Mouse (Mus musculus) thymus, adult 2 months (tissue): Measurements from ENCODE around the gene Selenoh. TPM values are rescaled to one million over a fixed set of nuclear protein-coding genes. Genes with fewer than 3 reads are reported as not detected.

Experiments
- DNase-seq: peaks from one replicate; pipeline ENCODE4 v3.0.0; 2021
- H3K27ac ChIP-seq: fragments of 200-500 bp; 2 replicates; pipeline ENCODE4 v1.5.1; 2012; ENCODE audit warnings: low read length, control low read depth; ENCODE audit not compliant: control insufficient read depth, insufficient read depth
- H3K27me3 ChIP-seq: fragments of 200-500 bp; 2 replicates; pipeline ENCODE4 v1.6.1; 2012; ENCODE audit warnings: mild to moderate bottlenecking, low read length, moderate library complexity, mixed read lengths; ENCODE audit not compliant: control insufficient read depth, insufficient read depth
- H3K36me3 ChIP-seq: fragments of 200-500 bp; 2 replicates; pipeline ENCODE4 v1.6.1; 2012; ENCODE audit warnings: mild to moderate bottlenecking, low read length, moderate library complexity; ENCODE audit not compliant: control insufficient read depth, insufficient read depth
- H3K4me1 ChIP-seq: fragments of 200-500 bp; replicated peaks from 2 replicates; pipeline ENCODE4 v1.6.1; 2012; ENCODE audit warnings: low read length; ENCODE audit not compliant: control insufficient read depth, insufficient read depth
- H3K4me3 ChIP-seq: fragments of 200-500 bp; 2 replicates; pipeline ENCODE4 v1.5.1; 2012; ENCODE audit warnings: mild to moderate bottlenecking, low read length, control low read depth, moderate library complexity; ENCODE audit not compliant: control insufficient read depth, insufficient read depth
- CTCF ChIP-seq: fragments of 200-500 bp; IDR thresholded peaks from 2 replicates; pipeline ENCODE4 v1.5.1; 2012; ENCODE audit warnings: mild to moderate bottlenecking, control low read depth, low read length, moderate library complexity, borderline replicate concordance; ENCODE audit not compliant: control insufficient read depth, poor library complexity, insufficient read depth; ENCODE audit errors: extremely low read depth
- POLR2A ChIP-seq: fragments of 200-500 bp; IDR thresholded peaks from 2 replicates; pipeline ENCODE4 v1.6.1; 2012; ENCODE audit warnings: mild to moderate bottlenecking, low read length, control low read depth, moderate library complexity; ENCODE audit not compliant: control insufficient read depth, poor library complexity, insufficient read depth; ENCODE audit errors: extremely low read depth
- WGBS: fragments of 180-500 bp; shearing (Covaris S2); methylation state at CpG from one replicate; pipeline ENCODE4 v1.1.7; 2018; 5-methylcytosine and 5-hydroxymethylcytosine counted together
- polyA plus RNA-seq: library from polyadenylated mRNA; depleted of rRNA; stranded (reverse); fragments of >200 nt; gene quantifications from 2 replicates; pipeline ENCODE4 v1.2.3, GENCODE M21; 2012

Gene Selenoh
- polyA plus RNA-seq, 1 experiment: 172 TPM

DNA sequence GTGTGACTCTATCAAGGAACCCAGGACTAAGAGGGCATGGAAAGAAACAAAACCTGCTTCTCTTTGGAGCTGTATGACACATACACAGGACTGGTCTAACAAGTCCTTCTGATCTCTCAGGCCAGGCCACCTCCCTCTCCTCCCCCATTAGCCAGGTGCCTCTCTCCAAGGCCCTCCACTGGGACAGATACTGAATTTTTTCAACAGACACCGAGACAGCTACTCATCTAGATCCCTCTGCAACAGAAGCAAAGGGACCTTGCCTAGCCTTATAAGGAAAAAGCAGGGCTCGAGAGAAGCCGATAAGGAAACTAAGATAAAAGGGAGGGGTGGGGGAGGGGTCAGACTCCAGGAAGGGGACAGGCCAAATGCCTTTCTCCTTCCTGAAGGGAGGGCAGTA, 37.6 kb downstream of the Selenoh start:
- no peak for DNase-seq
- H3K27me3 ChIP-seq: no peaks in the 10 kb centered on the region
- TF ChIP-seq POLR2A: no peak
- 9% methylated on average over 3 of the region's 3 CpGs for WGBS
- no peak overlapping the region for H3K4me3 ChIP-seq
- H3K36me3 ChIP-seq: no peaks in the 10 kb centered on the region
- peaks cover 4% of the 10 kb centered on the region for H3K4me1 ChIP-seq
- no peak overlapping the region; the same call in 1 of the 2 replicates for H3K27ac ChIP-seq

DNA sequence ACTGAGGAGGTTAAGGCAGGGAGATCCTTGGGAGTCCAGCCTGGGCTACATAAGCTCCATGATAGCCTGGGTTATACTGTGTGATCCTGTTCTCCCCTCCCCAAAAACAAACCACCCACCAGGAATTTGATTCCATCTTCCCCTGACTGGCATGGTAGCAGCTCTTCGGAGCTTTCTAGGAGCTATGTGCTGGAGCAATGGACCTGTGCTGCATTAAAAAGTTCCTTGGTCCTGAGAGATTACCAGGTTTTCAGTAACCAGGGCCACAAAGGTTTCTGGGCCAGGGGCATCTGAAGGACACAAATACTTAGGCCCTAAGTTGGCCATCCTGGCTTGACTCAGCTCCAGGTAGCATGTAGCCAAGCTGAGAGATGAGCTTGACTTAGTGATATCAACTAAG, 38.6 kb downstream of the Selenoh start:
- no peak overlapping the region for H3K27ac ChIP-seq
- H3K27me3 ChIP-seq: no peaks in the 10 kb centered on the region
- TF ChIP-seq CTCF (no peak), POLR2A (no peak)
- 96% methylated on average over 1 of the region's 1 CpGs for WGBS
- H3K4me1 ChIP-seq: peaks cover 4% of the 10 kb centered on the region
- no peak for DNase-seq
- no peaks in the 10 kb centered on the region for H3K36me3 ChIP-seq
- H3K4me3 ChIP-seq: no peak overlapping the region

DNA sequence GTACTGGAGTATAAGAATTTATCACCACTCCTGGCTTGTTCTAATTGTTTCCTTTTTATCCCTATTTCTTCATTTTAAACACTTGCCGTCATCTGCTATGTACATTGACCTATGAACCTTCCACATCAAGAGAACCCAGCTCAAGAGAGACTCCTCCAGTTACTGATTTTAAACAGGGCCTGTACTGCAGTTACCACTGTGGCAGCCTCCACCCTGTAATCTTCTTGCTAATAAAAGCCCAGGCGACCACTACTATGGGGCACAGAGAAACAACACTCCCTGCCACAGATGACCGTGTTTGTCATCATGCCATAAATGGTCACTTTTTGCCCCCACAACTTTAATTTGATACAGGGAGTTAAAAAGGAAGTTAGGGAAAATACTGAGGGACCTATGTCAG, 43.5 kb downstream of the Selenoh start:
- no peaks in the 10 kb centered on the region for H3K4me1 ChIP-seq
- H3K4me3 ChIP-seq: no peak overlapping the region
- H3K27me3 ChIP-seq: no peaks in the 10 kb centered on the region
- WGBS: 92% methylated on average over 3 of the region's 3 CpGs
- no peak overlapping the region for H3K27ac ChIP-seq
- DNase-seq: no peak
- no peak for TF ChIP-seq POLR2A
- TF ChIP-seq CTCF: no peak
- H3K36me3 ChIP-seq: no peaks in the 10 kb centered on the region

DNA sequence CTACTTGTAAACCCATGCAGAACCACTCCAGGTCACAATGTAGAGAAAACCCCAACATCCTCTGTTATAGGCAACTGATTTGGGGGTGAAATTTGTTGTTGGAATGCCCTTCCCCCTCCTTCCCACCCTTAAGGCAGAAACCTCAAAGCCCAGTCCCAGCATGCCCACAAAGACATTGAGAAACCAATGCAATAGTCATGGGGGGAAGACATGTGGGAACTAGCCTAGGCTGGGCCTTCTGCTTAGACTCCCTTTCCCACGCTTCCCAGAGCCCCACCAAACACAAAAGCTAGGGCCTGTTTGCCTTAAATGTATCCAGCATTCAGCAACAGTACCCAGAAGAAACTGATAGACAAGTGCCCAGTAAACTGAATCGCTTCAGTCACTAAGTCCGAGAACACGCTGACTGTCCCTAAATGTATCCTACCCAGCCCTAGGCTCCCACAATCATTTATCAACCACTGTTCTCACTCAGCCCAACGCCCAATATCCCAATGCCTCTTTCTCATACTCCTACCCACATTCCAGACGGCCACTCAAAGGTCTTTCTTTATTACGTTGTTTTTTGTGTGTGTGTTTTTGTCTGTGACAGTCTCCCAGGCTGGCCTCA, 44.1 kb downstream of the Selenoh start:
- no peaks in the 10 kb centered on the region for H3K4me1 ChIP-seq
- DNase-seq: no peak
- WGBS: 87% methylated on average over 7 of the region's 7 CpGs
- H3K27me3 ChIP-seq: no peaks in the 10 kb centered on the region
- TF ChIP-seq CTCF (no peak), POLR2A (no peak)
- H3K36me3 ChIP-seq: no peaks in the 10 kb centered on the region
- no peak overlapping the region for H3K27ac ChIP-seq
- H3K4me3 ChIP-seq: no peak overlapping the region

DNA sequence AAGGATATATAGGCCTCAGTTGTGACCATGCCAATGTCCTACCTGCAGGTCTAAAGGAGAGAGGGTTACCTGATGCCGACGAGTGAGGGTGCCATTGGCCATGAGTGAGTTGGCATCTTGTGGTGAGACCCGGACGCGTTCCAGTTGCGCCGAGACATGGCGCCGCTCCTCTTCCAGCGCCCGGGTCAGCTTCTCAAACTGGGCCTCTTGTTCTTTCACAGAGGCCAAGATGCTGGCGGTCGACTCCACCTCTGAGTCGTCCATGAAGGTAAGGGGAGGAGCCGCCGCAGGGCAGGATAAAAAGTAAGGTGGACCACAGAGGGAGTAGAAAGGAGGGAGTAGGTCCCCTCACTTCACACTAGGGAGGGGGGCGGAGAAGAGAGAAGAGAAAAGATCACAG, 46.4 kb downstream of the Selenoh start:
- no peaks in the 10 kb centered on the region for H3K36me3 ChIP-seq
- DNase-seq: no peak
- no peak overlapping the region for H3K4me3 ChIP-seq
- no peak overlapping the region for H3K27ac ChIP-seq
- no peak for TF ChIP-seq POLR2A
- TF ChIP-seq CTCF: no peak
- 95% methylated on average over 17 of the region's 17 CpGs for WGBS
- no peaks in the 10 kb centered on the region for H3K27me3 ChIP-seq
- H3K4me1 ChIP-seq: no peaks in the 10 kb centered on the region

DNA sequence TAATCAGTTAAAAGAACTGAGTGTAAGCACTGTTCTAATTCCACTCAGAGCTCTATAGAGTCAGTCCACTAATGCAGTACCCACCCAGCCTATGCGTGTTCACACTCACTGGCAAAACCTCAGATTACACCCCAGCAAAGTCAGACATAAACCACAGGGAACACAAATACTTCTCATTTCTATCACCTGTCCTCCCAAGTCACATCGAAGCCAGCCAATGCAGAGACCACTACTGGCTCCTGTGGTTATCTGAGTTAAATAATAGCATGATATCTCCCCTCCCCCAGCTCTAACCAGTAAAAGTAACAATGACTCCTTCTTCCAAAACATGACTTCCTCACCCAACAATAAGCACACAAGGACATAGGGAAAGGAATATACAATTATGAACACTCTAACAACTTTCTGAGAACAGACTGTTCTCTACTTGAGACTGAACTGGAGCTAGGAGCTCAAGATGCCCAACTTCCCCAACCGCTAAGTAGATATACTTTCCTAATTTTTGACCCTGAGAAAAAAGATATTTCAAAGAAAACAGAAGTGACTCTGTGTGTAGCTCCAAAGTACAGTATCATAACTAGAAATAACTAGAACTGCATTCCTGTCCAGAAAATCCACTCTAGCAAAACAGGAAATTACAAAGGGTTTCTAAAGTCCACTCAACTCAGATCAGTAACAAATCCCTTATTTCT, 47.0 kb downstream of the Selenoh start:
- TF ChIP-seq POLR2A (no peak), CTCF (no peak)
- DNase-seq: no peak
- Histone ChIP-seq H3K27me3 (no peaks in the 10 kb centered on the region), H3K4me3 (no peak overlapping the region), H3K27ac (no peak overlapping the region), H3K36me3 (no peaks in the 10 kb centered on the region), H3K4me1 (no peaks in the 10 kb centered on the region)
- 20% methylated on average over 3 of the region's 3 CpGs for WGBS

DNA sequence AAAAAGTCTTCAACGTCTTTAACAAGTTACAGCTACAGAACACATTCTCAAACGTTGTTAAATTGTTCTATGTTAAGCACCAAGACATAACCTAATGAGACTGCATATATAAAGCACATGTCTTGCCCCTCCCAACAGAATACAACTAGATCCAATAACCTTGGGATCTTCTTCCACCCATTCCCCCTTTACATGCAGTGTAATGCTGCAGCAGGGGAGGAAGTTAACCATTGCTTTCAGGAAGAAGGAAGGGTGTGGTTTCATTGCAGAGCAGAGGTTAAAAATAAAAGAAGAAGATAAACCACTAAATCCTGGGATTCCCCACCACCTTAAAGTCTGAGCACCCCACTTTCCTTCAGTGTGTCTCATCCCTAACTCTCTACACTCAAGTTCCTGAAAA, 47.9 kb downstream of the Selenoh start:
- Histone ChIP-seq H3K27me3 (no peaks in the 10 kb centered on the region), H3K36me3 (no peaks in the 10 kb centered on the region), H3K4me1 (no peaks in the 10 kb centered on the region), H3K4me3 (no peak overlapping the region), H3K27ac (no peak overlapping the region)
- 66% methylated on average over 2 of the region's 2 CpGs for WGBS
- DNase-seq: no peak
- no peak for TF ChIP-seq CTCF
- TF ChIP-seq POLR2A: no peak
